In genomic region chr7:145221346-145221745, GRCm38 (mm10) we compare ENCODE assay signal across 14 mouse cellular contexts. TPM values are rescaled to one million over a fixed set of nuclear protein-coding genes. Genes with fewer than 3 reads are reported as not detected.
DNase-seq lines count a peak whose midpoint lies in the region; ATAC-seq and TF ChIP-seq lines count a peak whose summit lies in the region.
"Had no signal": no experiment of that assay in that cellular context is flagged by ENCODE, and none has a peak within 500 bp of the region (broad histone marks: within the 10 kb centered on the region; RNA-seq: fewer than 3 reads in every experiment).

No protein-coding gene starts in this region.

- DNase-seq in lung, embryonic 14.5 days, result no peak
- DNase-seq in lung, postnatal 4 days, result no peak
- DNase-seq in heart, postnatal 0 days (ENCODE audit: low spot score), result no peak
- no peak for DNase-seq in cerebellum, adult 11 months
- DNase-seq in layer of hippocampus, adult 9-10 months (ENCODE audit: low spot score), result no peak
- DNase-seq: right cerebral cortex, postnatal 14 days; thymus, adult 18-20 months had no signal

- peaks cover 12% of the 10 kb centered on the region for H3K4me1 ChIP-seq in lung, embryonic 14.5 days (ENCODE audit: insufficient read depth)
- peaks cover 32% of the 10 kb centered on the region for H3K4me1 ChIP-seq in embryonic facial prominence, embryonic 15.5 days
- H3K4me1 ChIP-seq in heart, postnatal 0 days (ENCODE audit: control insufficient read depth, insufficient read depth), result peaks cover 11% of the 10 kb centered on the region
- H3K4me1 ChIP-seq in stomach, embryonic 15.5 days, result peaks cover 16% of the 10 kb centered on the region
- H3K4me1 ChIP-seq: hindbrain, embryonic 15.5 days had no signal

- no peak for ATAC-seq in lung, embryonic 14.5 days (ENCODE audit: insufficient read depth)
- ATAC-seq in embryonic facial prominence, embryonic 15.5 days (ENCODE audit: insufficient number of reproducible peaks, low FRiP score, low TSS enrichment, low read depth), result no peak
- no peak for ATAC-seq in heart, postnatal 0 days (ENCODE audit: insufficient read depth, low read depth)
- no peak for ATAC-seq in stomach, embryonic 15.5 days (ENCODE audit: insufficient read depth, low FRiP score, low read depth)

- no peaks in the 10 kb centered on the region for H3K27me3 ChIP-seq in lung, embryonic 14.5 days (ENCODE audit: insufficient read depth, low read length)
- H3K27me3 ChIP-seq in embryonic facial prominence, embryonic 15.5 days, result no peaks in the 10 kb centered on the region
- H3K27me3 ChIP-seq in heart, postnatal 0 days (ENCODE audit: control insufficient read depth, insufficient read depth, low read length), result no peaks in the 10 kb centered on the region
- no peaks in the 10 kb centered on the region for H3K27me3 ChIP-seq in stomach, embryonic 15.5 days (replicated peaks)
- H3K27me3 ChIP-seq: hindbrain, embryonic 15.5 days; neural tube, embryonic 12.5 days had no signal

- peak overlapping the region; percentile 86 for H3K27ac ChIP-seq in lung, embryonic 14.5 days (ENCODE audit: low read depth)
- peak overlapping the region; percentile 83 for H3K27ac ChIP-seq in embryonic facial prominence, embryonic 15.5 days (replicated peaks)
- H3K27ac ChIP-seq in heart, postnatal 0 days (ENCODE audit: low read depth), result peak overlapping the region; percentile 67
- H3K27ac ChIP-seq in stomach, embryonic 15.5 days, result peak overlapping the region; percentile 78
- H3K27ac ChIP-seq: hindbrain, embryonic 15.5 days; liver, embryonic 14.5 days; midbrain, embryonic 12.5 days; neural tube, embryonic 12.5 days had no signal

- H3K36me3 ChIP-seq in lung, embryonic 14.5 days (ENCODE audit: insufficient read depth), result no peaks in the 10 kb centered on the region
- no peaks in the 10 kb centered on the region for H3K36me3 ChIP-seq in embryonic facial prominence, embryonic 15.5 days
- H3K36me3 ChIP-seq in heart, postnatal 0 days (replicated peaks; ENCODE audit: control insufficient read depth, insufficient read depth, low read length), result no peaks in the 10 kb centered on the region
- no peaks in the 10 kb centered on the region for H3K36me3 ChIP-seq in stomach, embryonic 15.5 days
- H3K36me3 ChIP-seq: G1E; hindbrain, embryonic 15.5 days; midbrain, embryonic 12.5 days; neural tube, embryonic 12.5 days had no signal

- TF ChIP-seq CTCF in lung, embryonic 14.5 days (IDR thresholded peaks at IDR 0.05; ENCODE audit: low read depth), result no peak
- TF ChIP-seq CTCF in heart, postnatal 0 days (IDR thresholded peaks at IDR 0.05; ENCODE audit: low read depth), result no peak

- 0 out of 2 replicates have a peak, but pooled peaks have one; percentile 52 for TF ChIP-seq EP300 in heart, postnatal 0 days (IDR thresholded peaks at IDR 0.05; ENCODE audit: low read depth)

- no peak overlapping the region for H3K9ac ChIP-seq in lung, embryonic 14.5 days
- H3K9ac ChIP-seq in embryonic facial prominence, embryonic 15.5 days, result no peak overlapping the region
- no peak overlapping the region for H3K9ac ChIP-seq in heart, postnatal 0 days (replicated peaks; ENCODE audit: low read depth, low read length)
- H3K9ac ChIP-seq in stomach, embryonic 15.5 days, result no peak overlapping the region
- H3K9ac ChIP-seq: hindbrain, embryonic 15.5 days; liver, embryonic 14.5 days; midbrain, embryonic 12.5 days; neural tube, embryonic 12.5 days had no signal

- H3K9me3 ChIP-seq in lung, embryonic 14.5 days (ENCODE audit: low read depth, low read length), result no peaks in the 10 kb centered on the region
- no peaks in the 10 kb centered on the region for H3K9me3 ChIP-seq in embryonic facial prominence, embryonic 15.5 days (replicated peaks)
- H3K9me3 ChIP-seq in heart, postnatal 0 days (replicated peaks; ENCODE audit: control insufficient read depth, low read length), result no peaks in the 10 kb centered on the region
- H3K9me3 ChIP-seq in stomach, embryonic 15.5 days, result no peaks in the 10 kb centered on the region
- H3K9me3 ChIP-seq: G1E; hindbrain, embryonic 15.5 days; midbrain, embryonic 12.5 days; neural tube, embryonic 12.5 days had no signal

- H3K4me2 ChIP-seq in lung, embryonic 14.5 days, result no peak overlapping the region
- no peak overlapping the region for H3K4me2 ChIP-seq in embryonic facial prominence, embryonic 15.5 days (replicated peaks)
- no peak overlapping the region for H3K4me2 ChIP-seq in heart, postnatal 0 days (ENCODE audit: low read depth, low read length)
- no peak overlapping the region for H3K4me2 ChIP-seq in stomach, embryonic 15.5 days
- H3K4me2 ChIP-seq: hindbrain, embryonic 15.5 days; midbrain, embryonic 12.5 days; neural tube, embryonic 12.5 days had no signal

- no peak overlapping the region for H3K4me3 ChIP-seq in lung, embryonic 14.5 days (ENCODE audit: low read depth, low read length)
- H3K4me3 ChIP-seq in embryonic facial prominence, embryonic 15.5 days (replicated peaks), result no peak overlapping the region
- no peak overlapping the region for H3K4me3 ChIP-seq in heart, postnatal 0 days (ENCODE audit: low read depth, low read length)
- no peak overlapping the region for H3K4me3 ChIP-seq in stomach, embryonic 15.5 days (replicated peaks)
- H3K4me3 ChIP-seq: hindbrain, embryonic 15.5 days; midbrain, embryonic 12.5 days; neural tube, embryonic 12.5 days had no signal

- 53% methylated on average over 2 of the region's 2 CpGs for WGBS in lung, embryonic 14.5 days
- WGBS in embryonic facial prominence, embryonic 15.5 days, result 30% methylated on average over 2 of the region's 2 CpGs
- 34% methylated on average over 2 of the region's 2 CpGs for WGBS in heart, postnatal 0 days
- WGBS in stomach, embryonic 15.5 days, result 40% methylated on average over 2 of the region's 2 CpGs

RNA-seq across cellular contexts. Expression of gene 1810010D01Rik, which starts 13.4 kb away (rescaled TPM):
- 0.58 and 0.93 TPM in 2 replicates for polyA plus RNA-seq in lung, embryonic 14.5 days (2014; fragmentation: Nextera tagmentation; extraction: Ambion mirVana)
- polyA plus RNA-seq in embryonic facial prominence, embryonic 15.5 days (2015; fragmentation: Nextera tagmentation; extraction: Ambion mirVana), result 0.19 TPM in 1 of 2 replicates, not detected in the other
- total RNA-seq in heart, postnatal 0 days (2014; rRNA removed; ENCODE audit: low replicate concordance), result 7.1 TPM in 1 of 2 replicates, not detected in the other
- not detected in 2 replicates for polyA plus RNA-seq in heart, postnatal 0 days (2015; fragmentation: Nextera tagmentation; extraction: Ambion mirVana)
- polyA plus RNA-seq in stomach, embryonic 15.5 days (2015; fragmentation: Nextera tagmentation; extraction: Ambion mirVana), result 0.94 and 0.95 TPM in 2 replicates
- total RNA-seq: G1E had no signal
- polyA plus RNA-seq: G1E; hindbrain, embryonic 15.5 days had no signal
